Mouse (Mus musculus) lung, embryonic 15.5 days (tissue): ENCODE results near the gene Higd1a. TPM values are rescaled to one million over a fixed set of nuclear protein-coding genes. Genes with fewer than 3 reads are reported as not detected.
A peak's percentile ranks its signal among the peaks of the same experiment; 100 is the strongest.

ENCODE experiments used
- ATAC-seq: fragments of 200-750 bp; cut with Nextera tagmentation; 2 replicates; pipeline ENCODE4 v1.8.0; 2017; ENCODE audit warnings: moderate number of reproducible peaks, borderline replicate concordance; ENCODE audit not compliant: low FRiP score, low TSS enrichment; ENCODE audit errors: extremely low read depth
- H3K27ac ChIP-seq: fragments of 300-500 bp; sonication (generic); 2 replicates; pipeline ENCODE4 v1.5.1; 2015; ENCODE audit warnings: moderate library complexity, mild to moderate bottlenecking, inconsistent platforms
- H3K27me3 ChIP-seq: fragments of 300-500 bp; sonication (generic); 2 replicates; pipeline ENCODE4 v1.6.1; 2015; ENCODE audit warnings: inconsistent platforms
- H3K36me3 ChIP-seq: fragments of 300-500 bp; sonication (generic); 2 replicates; pipeline ENCODE4 v1.6.1; 2015; ENCODE audit warnings: inconsistent platforms
- H3K4me1 ChIP-seq: fragments of 300-500 bp; sonication (generic); 2 replicates; pipeline ENCODE4 v1.6.1; 2015; ENCODE audit warnings: inconsistent platforms
- H3K4me2 ChIP-seq: fragments of 300-500 bp; sonication (generic); 2 replicates; pipeline ENCODE4 v1.6.1; 2015; ENCODE audit warnings: inconsistent platforms, mild to moderate bottlenecking, moderate library complexity
- H3K4me3 ChIP-seq: fragments of 300-500 bp; sonication (generic); 2 replicates; pipeline ENCODE4 v1.5.1; 2015; ENCODE audit warnings: mild to moderate bottlenecking, inconsistent platforms
- H3K9ac ChIP-seq: fragments of 300-500 bp; sonication (generic); 2 replicates; pipeline ENCODE4 v1.6.1; 2015; ENCODE audit warnings: inconsistent platforms
- H3K9me3 ChIP-seq: fragments of 300-500 bp; sonication (generic); 2 replicates; pipeline ENCODE4 v1.6.1; 2016; ENCODE audit warnings: inconsistent platforms
- WGBS: fragments of 180-500 bp; shearing (Covaris S2); methylation state at CpG from one replicate; pipeline ENCODE4 v1.1.7; 2015; 5-methylcytosine and 5-hydroxymethylcytosine counted together
- polyA plus RNA-seq: library from polyadenylated mRNA; unstranded; fragments of >200 nt; fragmentation: Nextera tagmentation; extraction: Ambion mirVana; gene quantifications from 2 replicates; pipeline ENCODE4 v1.2.1, GENCODE M21; 2015

Gene Higd1a
- polyA plus RNA-seq, 1 experiment from 2014 or later: 155 TPM

DNA sequence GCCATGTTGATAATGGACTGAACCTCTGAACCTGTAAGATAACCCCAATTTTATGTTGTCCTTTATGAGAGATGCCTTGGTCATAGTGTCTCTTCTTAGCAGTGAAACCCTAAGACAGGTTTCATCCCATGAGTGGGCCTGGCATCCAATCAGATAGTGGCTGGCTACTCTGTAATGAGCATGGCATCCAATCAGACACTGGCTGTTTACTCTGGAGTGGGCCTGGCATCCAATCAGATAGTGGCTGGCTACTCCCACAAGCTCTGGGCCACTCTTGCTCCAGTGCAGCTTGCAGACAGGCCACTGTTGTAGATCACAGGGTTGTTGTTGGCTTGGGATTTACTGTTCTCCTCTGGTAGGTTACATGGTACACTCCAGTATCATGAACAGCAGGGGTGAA, 15.4 kb upstream of the Higd1a start:
- Histone ChIP-seq H3K27ac (no peak overlapping the region), H3K4me1 (peaks cover 2% of the 10 kb centered on the region; the same call in 1 of the 2 replicates), H3K27me3 (no peaks in the 10 kb centered on the region), H3K9me3 (no peaks in the 10 kb centered on the region), H3K4me2 (no peak overlapping the region), H3K4me3 (no peak overlapping the region), H3K9ac (no peak overlapping the region), H3K36me3 (no peaks in the 10 kb centered on the region)
- ATAC-seq: no peak

DNA sequence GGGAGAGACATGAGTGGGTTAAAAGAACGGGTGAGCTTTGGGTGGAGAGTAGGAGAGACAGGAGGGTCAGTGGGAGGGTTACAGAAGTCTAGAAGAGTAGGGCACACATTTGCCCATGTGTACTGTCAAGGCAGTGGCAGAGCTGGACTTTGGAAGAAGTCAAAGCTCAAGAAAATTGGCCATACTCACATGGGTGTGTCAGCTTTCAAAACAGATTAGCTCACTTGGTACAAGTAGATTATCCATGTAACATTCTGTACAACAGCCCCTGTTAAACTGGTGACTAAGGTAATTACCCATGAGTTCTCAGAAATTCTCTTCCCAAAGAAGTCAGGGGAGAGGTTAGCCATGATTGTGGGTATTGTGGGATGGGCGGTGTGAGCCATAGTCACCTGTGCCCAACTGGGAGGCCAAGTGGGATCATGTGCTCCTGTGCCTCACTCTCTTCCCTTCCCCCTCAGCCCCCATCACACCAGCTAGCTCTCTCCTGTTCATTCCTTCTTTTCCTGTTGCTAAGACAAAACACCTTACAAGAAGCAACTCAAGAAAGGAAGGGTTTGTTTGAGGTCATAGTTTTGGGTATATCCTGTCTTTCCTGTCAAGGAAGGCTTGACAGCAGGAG, 14.0 kb upstream of the Higd1a start:
- no peaks in the 10 kb centered on the region for H3K9me3 ChIP-seq
- H3K36me3 ChIP-seq: no peaks in the 10 kb centered on the region
- H3K9ac ChIP-seq: no peak overlapping the region
- no peak for ATAC-seq
- H3K27me3 ChIP-seq: no peaks in the 10 kb centered on the region
- H3K4me1 ChIP-seq: peaks cover 7% of the 10 kb centered on the region; the same call in 1 of the 2 replicates
- no peak overlapping the region for H3K4me3 ChIP-seq
- no peak overlapping the region for H3K27ac ChIP-seq
- no peak overlapping the region for H3K4me2 ChIP-seq
- WGBS: 80% methylated on average over 2 of the region's 2 CpGs

- WGBS: 59% methylated on average over 4 of the region's 4 CpGs
- H3K27ac ChIP-seq: no peak overlapping the region
Measured at GRCm38 (mm10) chr9:121869973-121870515, 11.9 kb upstream of the Higd1a start.

DNA sequence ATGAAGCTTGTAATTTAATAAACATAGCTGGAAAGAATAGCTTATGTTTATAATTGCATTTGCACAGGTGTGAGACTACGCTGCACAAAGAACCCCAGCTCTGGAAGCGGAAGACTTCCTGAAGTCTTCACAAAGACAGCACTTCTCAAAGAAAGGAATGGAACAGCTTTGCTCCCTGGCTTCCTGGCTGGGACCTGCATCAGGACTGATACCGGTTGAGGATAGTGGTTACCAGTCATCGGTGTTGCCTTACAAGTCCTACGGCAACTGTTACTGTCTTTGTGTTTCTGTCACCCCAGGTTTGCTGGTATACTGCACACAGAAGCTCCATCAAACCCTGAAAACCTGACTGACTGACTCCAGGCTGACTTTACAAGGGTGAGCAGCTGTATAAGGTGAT, 11.3 kb upstream of the Higd1a start:
- no peaks in the 10 kb centered on the region for H3K9me3 ChIP-seq
- 81% methylated on average over 5 of the region's 5 CpGs for WGBS
- peaks cover 10% of the 10 kb centered on the region for H3K4me1 ChIP-seq
- H3K4me3 ChIP-seq: no peak overlapping the region
- no peaks in the 10 kb centered on the region for H3K27me3 ChIP-seq
- H3K27ac ChIP-seq: no peak overlapping the region
- no peaks in the 10 kb centered on the region for H3K36me3 ChIP-seq
- H3K4me2 ChIP-seq: no peak overlapping the region
- ATAC-seq: no peak
- H3K9ac ChIP-seq: no peak overlapping the region

More at GRCm38 (mm10) chr9:121869973-121870515, 11.9 kb upstream of the Higd1a start:
- Histone ChIP-seq H3K4me1 (peaks cover 10% of the 10 kb centered on the region), H3K9me3 (no peaks in the 10 kb centered on the region), H3K27me3 (no peaks in the 10 kb centered on the region), H3K4me2 (no peak overlapping the region), H3K36me3 (no peaks in the 10 kb centered on the region), H3K9ac (no peak overlapping the region), H3K4me3 (no peak overlapping the region)
- no peak for ATAC-seq

GRCm38 (mm10) chr9:121868236-121868635, 10.1 kb upstream of the Higd1a start:
- Histone ChIP-seq H3K9ac (no peak overlapping the region), H3K27me3 (no peaks in the 10 kb centered on the region), H3K36me3 (no peaks in the 10 kb centered on the region), H3K4me2 (no peak overlapping the region), H3K4me3 (no peak overlapping the region), H3K9me3 (no peaks in the 10 kb centered on the region), H3K4me1 (peaks cover 10% of the 10 kb centered on the region), H3K27ac (peak overlapping the region; percentile 50)
- peak; percentile 47; the same call in 1 of the 2 replicates for ATAC-seq
- whole genome bisulfite sequencing: 45% methylated on average over 6 of the region's 6 CpGs

GRCm38 (mm10) chr9:121867632-121868031, 9.5 kb upstream of the Higd1a start:
- Histone ChIP-seq H3K27me3 (no peaks in the 10 kb centered on the region), H3K4me3 (no peak overlapping the region), H3K9me3 (no peaks in the 10 kb centered on the region), H3K4me2 (no peak overlapping the region), H3K9ac (no peak overlapping the region), H3K36me3 (no peaks in the 10 kb centered on the region), H3K27ac (peak overlapping the region; percentile 76), H3K4me1 (peaks cover 10% of the 10 kb centered on the region)
- WGBS: 37% methylated on average over 6 of the region's 6 CpGs
- peak; percentile 67; the same call in 1 of the 2 replicates for ATAC-seq

DNA sequence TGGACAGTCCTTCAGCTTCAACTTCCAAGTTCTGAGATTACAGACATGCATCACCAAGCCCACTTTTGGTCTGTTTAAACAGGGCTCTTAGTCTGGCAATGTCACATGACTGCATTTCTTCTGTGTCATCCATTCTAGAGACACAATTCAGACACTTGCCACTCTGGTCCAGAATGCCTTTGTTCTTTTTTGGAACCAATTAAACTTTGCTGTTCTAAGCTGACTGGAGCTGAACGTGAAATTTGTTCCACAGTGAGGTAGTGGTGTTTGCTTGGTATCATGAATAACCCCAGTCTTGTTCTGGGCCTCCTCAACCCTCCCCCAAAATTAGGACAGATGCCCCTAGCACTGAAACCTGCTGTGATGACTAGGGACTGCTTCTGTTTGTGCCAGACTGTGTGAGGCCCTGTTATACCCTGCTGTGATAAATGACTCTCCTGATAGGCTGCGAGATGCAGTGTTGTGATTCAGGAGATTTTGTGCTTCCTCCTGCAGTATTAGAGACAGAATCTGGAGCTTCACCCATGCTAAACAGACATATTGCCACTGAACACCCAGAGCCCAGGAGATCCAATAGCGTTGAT, 7.4 kb upstream of the Higd1a start:
- no peak for ATAC-seq
- Histone ChIP-seq H3K4me3 (no peak overlapping the region), H3K4me2 (no peak overlapping the region), H3K27ac (no peak overlapping the region), H3K9ac (no peak overlapping the region), H3K9me3 (no peaks in the 10 kb centered on the region), H3K36me3 (no peaks in the 10 kb centered on the region), H3K27me3 (no peaks in the 10 kb centered on the region), H3K4me1 (peaks cover 10% of the 10 kb centered on the region)
- WGBS: 34% methylated on average over 3 of the region's 3 CpGs

GRCm38 (mm10) chr9:121864837-121865236, 6.7 kb upstream of the Higd1a start:
- no peak for ATAC-seq
- Histone ChIP-seq H3K9me3 (no peaks in the 10 kb centered on the region), H3K9ac (no peak overlapping the region), H3K4me2 (no peak overlapping the region), H3K4me1 (peaks cover 10% of the 10 kb centered on the region), H3K27ac (no peak overlapping the region), H3K36me3 (no peaks in the 10 kb centered on the region), H3K4me3 (no peak overlapping the region), H3K27me3 (no peaks in the 10 kb centered on the region)
- 38% methylated on average over 4 of the region's 4 CpGs for WGBS

DNA sequence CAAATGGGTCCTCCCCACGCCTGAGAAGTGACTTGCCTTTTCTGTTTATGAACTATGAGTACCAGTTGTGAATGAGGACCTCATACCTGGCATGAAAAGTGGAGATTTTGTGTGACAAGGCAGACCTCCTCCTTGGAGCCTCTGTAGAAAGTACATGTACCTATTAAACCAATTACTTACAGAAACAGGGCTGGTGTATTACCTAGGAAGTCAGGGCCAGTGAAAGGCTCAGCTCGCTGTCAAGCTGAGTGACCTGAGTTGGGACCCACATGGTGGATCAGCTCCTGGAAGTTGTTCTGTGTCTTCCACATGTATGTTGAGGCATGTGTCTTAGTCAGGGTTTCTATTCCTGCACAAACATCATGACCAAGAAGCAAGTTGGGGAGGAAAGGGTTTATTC, 2.8 kb upstream of the Higd1a start:
- no peak overlapping the region for H3K4me3 ChIP-seq
- ATAC-seq: no peak
- 79% methylated on average over 2 of the region's 2 CpGs for WGBS

GRCm38 (mm10) chr9:121859345-121859744, 1.2 kb upstream of the Higd1a start:
- Histone ChIP-seq H3K27me3 (no peaks in the 10 kb centered on the region), H3K4me2 (no peak overlapping the region), H3K36me3 (no peaks in the 10 kb centered on the region), H3K4me1 (0 out of 2 replicates have a peak, but pooled peaks cover 4% of the 10 kb centered on the region), H3K4me3 (no peak overlapping the region), H3K27ac (no peak overlapping the region), H3K9ac (no peak overlapping the region), H3K9me3 (no peaks in the 10 kb centered on the region)
- 91% methylated on average over 2 of the region's 2 CpGs for WGBS
- no peak for ATAC-seq

More for the DNA sequence above, 2.8 kb upstream of the Higd1a start:
- Histone ChIP-seq H3K4me1 (peaks cover 3% of the 10 kb centered on the region; the same call in 1 of the 2 replicates), H3K4me2 (no peak overlapping the region), H3K27me3 (no peaks in the 10 kb centered on the region), H3K9me3 (no peaks in the 10 kb centered on the region), H3K36me3 (no peaks in the 10 kb centered on the region), H3K9ac (no peak overlapping the region), H3K27ac (no peak overlapping the region)

- H3K4me2 ChIP-seq: peak overlapping the region; percentile 84
- peak overlapping the region; percentile 98 for H3K27ac ChIP-seq
- no peaks in the 10 kb centered on the region for H3K27me3 ChIP-seq
- under 1% methylated on average over 70 of the region's 70 CpGs for WGBS
- H3K9ac ChIP-seq: peak overlapping the region; percentile 86
- H3K4me3 ChIP-seq: peak overlapping the region; percentile 93
- no peaks in the 10 kb centered on the region for H3K36me3 ChIP-seq
- peak; percentile 99 for ATAC-seq
- no peaks in the 10 kb centered on the region for H3K9me3 ChIP-seq
- H3K4me1 ChIP-seq: 0 out of 2 replicates have a peak, but pooled peaks cover 4% of the 10 kb centered on the region
Measured at GRCm38 (mm10) chr9:121857474-121858152, 549 bp downstream of the Higd1a start.
